Mouse (Mus musculus): ENCODE results near the gene Wfikkn2. TPM values are rescaled to one million over a fixed set of nuclear protein-coding genes. Genes with fewer than 3 reads are reported as not detected.
A peak's percentile ranks its signal among the peaks of the same experiment; 100 is the strongest.

The Wfikkn2 gene
- total RNA-seq, 1 experiment, result 0.31 TPM

- Histone ChIP-seq H3K4me3 (ENCODE audit: insufficient read depth in 1 of 2, low read depth in 1 of 2, low read length in 2 of 2, poor library complexity in 1 of 2, severe bottlenecking in 1 of 2) (peak overlapping the region; percentile 11 to 22; a peak in 3 of 4 replicates), H3K27ac (ENCODE audit: insufficient read depth, low read depth, low read length, poor library complexity, severe bottlenecking) (no peak overlapping the region), H3K4me1 (ENCODE audit: control insufficient read depth in 2 of 2, insufficient read depth in 2 of 2, low read length in 2 of 2, poor library complexity in 1 of 2) (peaks cover 8 to 10% of the 10 kb centered on the region in 2 experiments; a peak in 2 of 4 replicates), H3K9ac (ENCODE audit: insufficient read depth, low read depth, low read length, poor library complexity, severe bottlenecking) (no peak overlapping the region), H3K36me3 (ENCODE audit: control insufficient read depth, insufficient read depth, low read length, poor library complexity, severe bottlenecking) (no peaks in the 10 kb centered on the region), H3K9me3 (ENCODE audit: control insufficient read depth, insufficient read depth, low read depth, low read length) (no peaks in the 10 kb centered on the region)
- no peak for DNase-seq (ENCODE audit: low read depth, low spot score)
- in situ Hi-C loops (cut with MboI; ENCODE audit: low sequenced_read_pairs in 2 of 2, unreplicated experiment in 2 of 2), result no loop called here
- no peak for TF ChIP-seq ZNF384 (IDR thresholded peaks at IDR 0.05; ENCODE audit: low read depth, low read length)
- no peak for TF ChIP-seq MAFK (IDR thresholded peaks at IDR 0.05; ENCODE audit: insufficient read depth, low read depth, low read length)
- TF ChIP-seq CHD2 (IDR thresholded peaks at IDR 0.05; ENCODE audit: low read depth, low read length), result no peak
- no peak for TF ChIP-seq ZC3H11A (IDR thresholded peaks at IDR 0.05; ENCODE audit: borderline replicate concordance, low read depth, low read length)
- no peak for TF ChIP-seq HCFC1 (IDR thresholded peaks at IDR 0.05; ENCODE audit: borderline replicate concordance, insufficient read depth, low read length)
These were observed 2.2 kb downstream of the Wfikkn2 start for GRCm38 (mm10) chr11:94243422-94244180.

GRCm38 (mm10) chr11:94242760-94243421 is 2.9 kb downstream of the Wfikkn2 start:
- H3K4me1 ChIP-seq (ENCODE audit: control insufficient read depth in 2 of 2, insufficient read depth in 2 of 2, low read length in 2 of 2, poor library complexity in 1 of 2), result peaks cover 8 to 10% of the 10 kb centered on the region in 2 experiments; a peak in 2 of 4 replicates
- TF ChIP-seq ZNF384 (IDR thresholded peaks at IDR 0.05; ENCODE audit: low read depth, low read length) (no peak), ZC3H11A (IDR thresholded peaks at IDR 0.05; ENCODE audit: borderline replicate concordance, low read depth, low read length) (no peak), HCFC1 (IDR thresholded peaks at IDR 0.05; ENCODE audit: borderline replicate concordance, insufficient read depth, low read length) (no peak), MAFK (IDR thresholded peaks at IDR 0.05; ENCODE audit: insufficient read depth, low read depth, low read length) (no peak), CHD2 (IDR thresholded peaks at IDR 0.05; ENCODE audit: low read depth, low read length) (no peak)
- H3K4me3 ChIP-seq (ENCODE audit: insufficient read depth in 1 of 2, low read depth in 1 of 2, low read length in 2 of 2, poor library complexity in 1 of 2, severe bottlenecking in 1 of 2), result peak overlapping the region; percentile 11 to 22
- no peaks in the 10 kb centered on the region for H3K36me3 ChIP-seq (ENCODE audit: control insufficient read depth, insufficient read depth, low read length, poor library complexity, severe bottlenecking)
- in situ Hi-C loops (cut with MboI; ENCODE audit: low sequenced_read_pairs in 2 of 2, unreplicated experiment in 2 of 2), result no loop called here
- H3K27ac ChIP-seq (ENCODE audit: insufficient read depth, low read depth, low read length, poor library complexity, severe bottlenecking), result no peak overlapping the region
- H3K9me3 ChIP-seq (ENCODE audit: control insufficient read depth, insufficient read depth, low read depth, low read length), result no peaks in the 10 kb centered on the region
- H3K9ac ChIP-seq (ENCODE audit: insufficient read depth, low read depth, low read length, poor library complexity, severe bottlenecking), result no peak overlapping the region
- DNase-seq (ENCODE audit: low read depth, low spot score), result no peak

GRCm38 (mm10) chr11:94239706-94240105 is 6.1 kb downstream of the Wfikkn2 start:
- peaks cover 5 to 8% of the 10 kb centered on the region in 2 experiments; a peak in 2 of 4 replicates for H3K4me1 ChIP-seq (ENCODE audit: control insufficient read depth in 2 of 2, insufficient read depth in 2 of 2, low read length in 2 of 2, poor library complexity in 1 of 2)

GRCm38 (mm10) chr11:94238786-94239185 is 7.0 kb downstream of the Wfikkn2 start:
- no peak overlapping the region for H3K4me3 ChIP-seq (ENCODE audit: insufficient read depth in 1 of 2, low read depth in 1 of 2, low read length in 2 of 2, poor library complexity in 1 of 2, severe bottlenecking in 1 of 2)
- DNase-seq (ENCODE audit: low read depth, low spot score), result no peak
- no peaks in the 10 kb centered on the region for H3K9me3 ChIP-seq (ENCODE audit: control insufficient read depth, insufficient read depth, low read depth, low read length)
- TF ChIP-seq CHD2 (IDR thresholded peaks at IDR 0.05; ENCODE audit: low read depth, low read length), result no peak
- TF ChIP-seq MAFK (IDR thresholded peaks at IDR 0.05; ENCODE audit: insufficient read depth, low read depth, low read length), result no peak
- no peak for TF ChIP-seq ZNF384 (IDR thresholded peaks at IDR 0.05; ENCODE audit: low read depth, low read length)
- TF ChIP-seq ZC3H11A (IDR thresholded peaks at IDR 0.05; ENCODE audit: borderline replicate concordance, low read depth, low read length), result no peak
- no peak for TF ChIP-seq HCFC1 (IDR thresholded peaks at IDR 0.05; ENCODE audit: borderline replicate concordance, insufficient read depth, low read length)
- in situ Hi-C loops (cut with MboI; ENCODE audit: low sequenced_read_pairs in 2 of 2, unreplicated experiment in 2 of 2), result no loop called here
- H3K4me1 ChIP-seq (ENCODE audit: control insufficient read depth in 2 of 2, insufficient read depth in 2 of 2, low read length in 2 of 2, poor library complexity in 1 of 2), result peaks cover 5 to 6% of the 10 kb centered on the region in 2 experiments; a peak in 2 of 4 replicates
- H3K9ac ChIP-seq (ENCODE audit: insufficient read depth, low read depth, low read length, poor library complexity, severe bottlenecking), result no peak overlapping the region
- H3K36me3 ChIP-seq (ENCODE audit: control insufficient read depth, insufficient read depth, low read length, poor library complexity, severe bottlenecking), result no peaks in the 10 kb centered on the region
- no peak overlapping the region for H3K27ac ChIP-seq (ENCODE audit: insufficient read depth, low read depth, low read length, poor library complexity, severe bottlenecking)

More at GRCm38 (mm10) chr11:94239706-94240105, 6.1 kb downstream of the Wfikkn2 start:
- H3K9me3 ChIP-seq (ENCODE audit: control insufficient read depth, insufficient read depth, low read depth, low read length), result no peaks in the 10 kb centered on the region
- TF ChIP-seq CHD2 (IDR thresholded peaks at IDR 0.05; ENCODE audit: low read depth, low read length), result no peak
- TF ChIP-seq HCFC1 (IDR thresholded peaks at IDR 0.05; ENCODE audit: borderline replicate concordance, insufficient read depth, low read length), result no peak
- no peak for TF ChIP-seq MAFK (IDR thresholded peaks at IDR 0.05; ENCODE audit: insufficient read depth, low read depth, low read length)
- no peak for TF ChIP-seq ZNF384 (IDR thresholded peaks at IDR 0.05; ENCODE audit: low read depth, low read length)
- TF ChIP-seq ZC3H11A (IDR thresholded peaks at IDR 0.05; ENCODE audit: borderline replicate concordance, low read depth, low read length), result no peak
- H3K27ac ChIP-seq (ENCODE audit: insufficient read depth, low read depth, low read length, poor library complexity, severe bottlenecking), result no peak overlapping the region
- DNase-seq (ENCODE audit: low read depth, low spot score), result no peak
- in situ Hi-C loops (cut with MboI; ENCODE audit: low sequenced_read_pairs in 2 of 2, unreplicated experiment in 2 of 2), result no loop called here
- no peak overlapping the region for H3K9ac ChIP-seq (ENCODE audit: insufficient read depth, low read depth, low read length, poor library complexity, severe bottlenecking)
- H3K4me3 ChIP-seq (ENCODE audit: insufficient read depth in 1 of 2, low read depth in 1 of 2, low read length in 2 of 2, poor library complexity in 1 of 2, severe bottlenecking in 1 of 2), result no peak overlapping the region
- no peaks in the 10 kb centered on the region for H3K36me3 ChIP-seq (ENCODE audit: control insufficient read depth, insufficient read depth, low read length, poor library complexity, severe bottlenecking)
